Mouse (Mus musculus): ENCODE data around the gene Ttc38. TPM values are rescaled to one million over a fixed set of nuclear protein-coding genes. Genes with fewer than 3 reads are reported as not detected.
"Not testable (repeated sequence)": the region's sequence is repeated elsewhere in the genome, so short reads cannot be mapped to it uniquely, and the experiment has no call there.

The Ttc38 gene
- polyA plus RNA-seq, 1 experiment from 2014 or later = 5.3 TPM

GRCm38 (mm10) chr15:85858980-85859489 is 26.9 kb downstream of the Ttc38 start:
- Histone ChIP-seq H3K27ac (peak overlapping the region; percentile 1; the same call in 1 of the 2 replicates), H3K4me2 (peak overlapping the region; percentile 76), H3K27me3 (no peaks in the 10 kb centered on the region), H3K9ac (replicated peaks) (peak overlapping the region; percentile 60), H3K4me1 (replicated peaks) (peaks cover 19% of the 10 kb centered on the region), H3K36me3 (peaks cover 26% of the 10 kb centered on the region), H3K4me3 (replicated peaks) (peak overlapping the region; percentile 78), H3K9me3 (no peaks in the 10 kb centered on the region)
- ATAC-seq (ENCODE audit: insufficient number of reproducible peaks, insufficient read depth, low FRiP score, low TSS enrichment, low read depth) = no peak
- 11% methylated on average over 15 of the region's 15 CpGs for WGBS

GRCm38 (mm10) chr15:85859490-85860031 is 27.5 kb downstream of the Ttc38 start, which contains the start of gene Gtse1:
Gene Gtse1, plus strand, starts transcription at chr15:85859745.
- Histone ChIP-seq H3K9me3 (no peaks in the 10 kb centered on the region), H3K9ac (replicated peaks) (peak within 1 kb of the TSS; percentile 77), H3K27me3 (no peaks in the 10 kb centered on the region), H3K27ac (peak within 1 kb of the TSS; percentile 56; the same call in 1 of the 2 replicates), H3K4me2 (peak within 1 kb of the TSS; percentile 76), H3K36me3 (peaks cover 32% of the 10 kb centered on the region), H3K4me1 (replicated peaks) (peaks cover 19% of the 10 kb centered on the region), H3K4me3 (replicated peaks) (peak within 1 kb of the TSS; percentile 78)
- WGBS = under 1% methylated on average over 42 of the region's 42 CpGs
- peak; percentile 95 for ATAC-seq (ENCODE audit: insufficient number of reproducible peaks, insufficient read depth, low FRiP score, low TSS enrichment, low read depth)

GRCm38 (mm10) chr15:85865913-85866312 is 33.8 kb downstream of the Ttc38 start:
- H3K9ac ChIP-seq (replicated peaks); H3K4me3 ChIP-seq (replicated peaks); H3K27ac ChIP-seq; H3K9me3 ChIP-seq; H3K4me1 ChIP-seq (replicated peaks); H3K4me2 ChIP-seq; ATAC-seq (ENCODE audit: insufficient number of reproducible peaks, insufficient read depth, low FRiP score, low TSS enrichment, low read depth); H3K27me3 ChIP-seq: not testable (repeated sequence)
- H3K36me3 ChIP-seq = peaks cover 91% of the 10 kb centered on the region
- 95% methylated on average over 7 of the region's 7 CpGs for WGBS

- H3K4me2 ChIP-seq = no peak overlapping the region
- H3K27ac ChIP-seq = no peak overlapping the region
- no peaks in the 10 kb centered on the region for H3K27me3 ChIP-seq
- no peaks in the 10 kb centered on the region for H3K9me3 ChIP-seq
- no peaks in the 10 kb centered on the region for H3K4me1 ChIP-seq (replicated peaks)
- 54% methylated on average over 6 of the region's 6 CpGs for WGBS
- no peak for ATAC-seq (ENCODE audit: insufficient number of reproducible peaks, insufficient read depth, low FRiP score, low TSS enrichment, low read depth)
- H3K9ac ChIP-seq (replicated peaks) = 0 out of 2 replicates have a peak overlapping the region, but pooled peaks have one; percentile 23
- peaks cover 99% of the 10 kb centered on the region for H3K36me3 ChIP-seq
- no peak overlapping the region for H3K4me3 ChIP-seq (replicated peaks)
Measured at GRCm38 (mm10) chr15:85867696-85868095, 35.6 kb downstream of the Ttc38 start.

- ATAC-seq (ENCODE audit: insufficient number of reproducible peaks, insufficient read depth, low FRiP score, low TSS enrichment, low read depth) = no peak
- H3K27ac ChIP-seq = no peak overlapping the region
- peaks cover 57% of the 10 kb centered on the region for H3K36me3 ChIP-seq
- peaks cover 10% of the 10 kb centered on the region for H3K4me1 ChIP-seq (replicated peaks)
- WGBS = 90% methylated on average over 7 of the region's 7 CpGs
- H3K9me3 ChIP-seq = no peaks in the 10 kb centered on the region
- H3K4me2 ChIP-seq = no peak overlapping the region
- no peaks in the 10 kb centered on the region for H3K27me3 ChIP-seq
- no peak overlapping the region for H3K4me3 ChIP-seq (replicated peaks)
- H3K9ac ChIP-seq (replicated peaks) = no peak overlapping the region
Measured at GRCm38 (mm10) chr15:85877336-85877735, 45.2 kb downstream of the Ttc38 start.

- Histone ChIP-seq H3K4me1 (replicated peaks) (peaks cover 10% of the 10 kb centered on the region), H3K9me3 (no peaks in the 10 kb centered on the region), H3K4me2 (peak within 1 kb of the TSS; percentile 89), H3K9ac (replicated peaks) (peak within 1 kb of the TSS; percentile 84), H3K36me3 (peaks cover 57% of the 10 kb centered on the region), H3K4me3 (replicated peaks) (peak within 1 kb of the TSS; percentile 78), H3K27me3 (no peaks in the 10 kb centered on the region), H3K27ac (peak within 1 kb of the TSS; percentile 80)
- peak; percentile 91 for ATAC-seq (ENCODE audit: insufficient number of reproducible peaks, insufficient read depth, low FRiP score, low TSS enrichment, low read depth)
- under 1% methylated on average over 44 of the region's 50 CpGs for WGBS
Measured at GRCm38 (mm10) chr15:85878848-85879497, 46.9 kb downstream of the Ttc38 start, which contains the start of gene Trmu. Gene Trmu, plus strand, starts transcription at chr15:85879312.

- H3K36me3 ChIP-seq = peaks cover 57% of the 10 kb centered on the region
- H3K9ac ChIP-seq (replicated peaks) = peak overlapping the region; percentile 84
- peak overlapping the region; percentile 78 for H3K4me3 ChIP-seq (replicated peaks)
- H3K27me3 ChIP-seq = no peaks in the 10 kb centered on the region
- H3K27ac ChIP-seq = peak overlapping the region; percentile 80
- H3K9me3 ChIP-seq = no peaks in the 10 kb centered on the region
- WGBS = 2% methylated on average over 18 of the region's 18 CpGs
- H3K4me1 ChIP-seq (replicated peaks) = peaks cover 10% of the 10 kb centered on the region
- peak overlapping the region; percentile 89 for H3K4me2 ChIP-seq
- 0 out of 2 replicates have a peak, but pooled peaks have one; percentile 4 for ATAC-seq (ENCODE audit: insufficient number of reproducible peaks, insufficient read depth, low FRiP score, low TSS enrichment, low read depth)
Measured at GRCm38 (mm10) chr15:85879498-85879895, 47.4 kb downstream of the Ttc38 start.

- Histone ChIP-seq H3K4me2 (no peak overlapping the region), H3K27ac (no peak overlapping the region), H3K9me3 (no peaks in the 10 kb centered on the region), H3K4me3 (replicated peaks) (no peak overlapping the region), H3K36me3 (peaks cover 77% of the 10 kb centered on the region), H3K4me1 (replicated peaks) (no peaks in the 10 kb centered on the region), H3K9ac (replicated peaks) (no peak overlapping the region), H3K27me3 (no peaks in the 10 kb centered on the region)
- no peak for ATAC-seq (ENCODE audit: insufficient number of reproducible peaks, insufficient read depth, low FRiP score, low TSS enrichment, low read depth)
- 84% methylated on average over 5 of the region's 5 CpGs for WGBS
Measured at GRCm38 (mm10) chr15:85885606-85886005, 53.5 kb downstream of the Ttc38 start.

GRCm38 (mm10) chr15:85889235-85889634 is 57.1 kb downstream of the Ttc38 start:
- Histone ChIP-seq H3K36me3 (peaks cover 88% of the 10 kb centered on the region), H3K27me3 (no peaks in the 10 kb centered on the region), H3K4me2 (no peak overlapping the region), H3K4me1 (replicated peaks) (no peaks in the 10 kb centered on the region), H3K9ac (replicated peaks) (no peak overlapping the region), H3K9me3 (no peaks in the 10 kb centered on the region), H3K4me3 (replicated peaks) (no peak overlapping the region), H3K27ac (no peak overlapping the region)
- 93% methylated on average over 4 of the region's 4 CpGs for WGBS
- ATAC-seq (ENCODE audit: insufficient number of reproducible peaks, insufficient read depth, low FRiP score, low TSS enrichment, low read depth) = no peak

- H3K9me3 ChIP-seq = no peaks in the 10 kb centered on the region
- no peak overlapping the region for H3K4me3 ChIP-seq (replicated peaks)
- H3K9ac ChIP-seq (replicated peaks) = no peak overlapping the region
- H3K4me1 ChIP-seq (replicated peaks) = no peaks in the 10 kb centered on the region
- 89% methylated on average over 10 of the region's 10 CpGs for WGBS
- no peaks in the 10 kb centered on the region for H3K27me3 ChIP-seq
- peaks cover 90% of the 10 kb centered on the region for H3K36me3 ChIP-seq
- H3K27ac ChIP-seq = no peak overlapping the region
- H3K4me2 ChIP-seq = no peak overlapping the region
- ATAC-seq (ENCODE audit: insufficient number of reproducible peaks, insufficient read depth, low FRiP score, low TSS enrichment, low read depth) = no peak
Measured at GRCm38 (mm10) chr15:85891971-85892370, 59.9 kb downstream of the Ttc38 start.

- Histone ChIP-seq H3K27ac (no peak overlapping the region), H3K4me2 (no peak overlapping the region), H3K27me3 (no peaks in the 10 kb centered on the region), H3K36me3 (peaks cover 94% of the 10 kb centered on the region), H3K9ac (replicated peaks) (no peak overlapping the region), H3K4me3 (replicated peaks) (no peak overlapping the region), H3K4me1 (replicated peaks) (no peaks in the 10 kb centered on the region), H3K9me3 (no peaks in the 10 kb centered on the region)
- 81% methylated on average over 13 of the region's 13 CpGs for WGBS
- no peak for ATAC-seq (ENCODE audit: insufficient number of reproducible peaks, insufficient read depth, low FRiP score, low TSS enrichment, low read depth)
Measured at GRCm38 (mm10) chr15:85892498-85893118, 60.5 kb downstream of the Ttc38 start.

Measured in limb, embryonic 12.5 days (tissue).